Mouse (Mus musculus) heart, adult 2 months (tissue): ENCODE results near the gene Adamts12. TPM values are rescaled to one million over a fixed set of nuclear protein-coding genes. Genes with fewer than 3 reads are reported as not detected.

Experiments used
- DNase-seq, 2 experiments: peaks; one replicate each; pipeline ENCODE4 v3.0.0; 2021
- H3K27ac ChIP-seq: fragments of 200-600 bp; 2 replicates; pipeline ENCODE4 v1.8.1; 2022
- H3K27me3 ChIP-seq: fragments of 200-500 bp; 2 replicates; pipeline ENCODE4 v1.6.1; 2012; ENCODE audit warnings: mild to moderate bottlenecking, low read length, inconsistent platforms, mixed read lengths; ENCODE audit not compliant: control insufficient read depth, insufficient read depth
- H3K36me3 ChIP-seq: fragments of 200-500 bp; 2 replicates; pipeline ENCODE4 v1.6.1; 2012; ENCODE audit warnings: low read length, inconsistent platforms; ENCODE audit not compliant: control insufficient read depth, insufficient read depth
- H3K4me1 ChIP-seq: fragments of 200-500 bp; 2 replicates; pipeline ENCODE4 v1.6.1; 2011; ENCODE audit warnings: low read length; ENCODE audit not compliant: control insufficient read depth, insufficient read depth
- H3K4me3 ChIP-seq: fragments of 200-600 bp; 2 replicates; pipeline ENCODE4 v1.8.1; 2022
- H3K79me2 ChIP-seq: fragments of 200-500 bp; replicated peaks from 2 replicates; pipeline ENCODE4 v1.6.1; 2012; ENCODE audit warnings: mild to moderate bottlenecking, inconsistent platforms, low read length, moderate library complexity, mixed read lengths; ENCODE audit not compliant: control insufficient read depth, insufficient read depth
- H3K9ac ChIP-seq: fragments of 200-500 bp; 2 replicates; pipeline ENCODE4 v1.6.1; 2012; ENCODE audit warnings: low read depth, mild to moderate bottlenecking, control low read depth, inconsistent platforms, low read length, mixed read lengths
- CTCF ChIP-seq: fragments of 200-600 bp; IDR thresholded peaks from 2 replicates; pipeline ENCODE4 v1.8.1; 2022; ENCODE audit warnings: antibody characterized with exemption, mild to moderate bottlenecking, moderate library complexity
- EP300 ChIP-seq: fragments of 200-500 bp; IDR thresholded peaks from 2 replicates; pipeline ENCODE4 v1.6.1; 2011; ENCODE audit warnings: low read depth, low read length, control low read depth; ENCODE audit not compliant: insufficient read depth
- POLR2A ChIP-seq: fragments of 200-500 bp; IDR thresholded peaks from 2 replicates; pipeline ENCODE4 v1.6.1; 2011; ENCODE audit warnings: mild to moderate bottlenecking, low read depth, low read length, control low read depth; ENCODE audit not compliant: insufficient read depth
- WGBS: fragments of 180-500 bp; shearing (Covaris S2); methylation state at CpG from one replicate; pipeline ENCODE4 v1.1.7; 2018; 5-methylcytosine and 5-hydroxymethylcytosine counted together
- intact Hi-C: fragments of 180-260 bp; cut with DNase I; formaldehyde crosslinking; loops from one replicate; pipeline ENCODE4 v1.15.1; 2025
- polyA plus RNA-seq: library from polyadenylated mRNA; depleted of rRNA; stranded (reverse); fragments of >200 nt; gene quantifications from 2 replicates; pipeline ENCODE4 v1.2.3, GENCODE M21; 2012
- total RNA-seq, 2 experiments: library from RNA; stranded (reverse); gene quantifications; 2 replicates each; pipeline ENCODE4 v1.2.3; 2021

Adamts12 gene
- total and polyA plus RNA-seq, 3 experiments = 0.64 to 2.7 (median 1.3) TPM

DNA sequence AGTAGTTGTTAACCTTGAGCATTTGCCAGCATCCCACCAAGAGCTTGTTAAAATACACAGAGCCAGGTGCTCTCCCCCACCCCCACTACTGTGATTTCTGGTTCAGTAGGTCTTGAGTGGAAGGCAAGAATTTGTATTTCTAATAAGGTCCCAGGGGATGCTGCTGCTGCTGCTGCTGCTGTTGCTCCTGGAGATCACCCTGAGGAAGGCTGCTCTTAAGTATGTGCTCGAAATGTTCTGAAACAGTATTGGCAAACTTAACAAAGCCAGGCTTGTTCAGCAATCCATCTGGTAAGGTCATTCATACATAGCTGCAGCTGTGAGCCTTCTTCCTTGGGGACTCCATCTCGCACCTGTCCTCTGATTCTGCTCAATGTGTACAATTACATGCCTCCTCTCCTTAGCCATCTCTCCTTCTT is 115.2 kb downstream of the Adamts12 start:
- no peak overlapping the region for H3K27ac ChIP-seq
- no peak overlapping the region for H3K4me3 ChIP-seq
- no peaks in the 10 kb centered on the region for H3K36me3 ChIP-seq
- no peak for DNase-seq
- TF ChIP-seq CTCF = no peak
- no peak for TF ChIP-seq POLR2A
- TF ChIP-seq EP300 = no peak
- H3K27me3 ChIP-seq = no peaks in the 10 kb centered on the region
- WGBS = 40% methylated on average over 2 of the region's 2 CpGs
- no peaks in the 10 kb centered on the region for H3K79me2 ChIP-seq
- H3K9ac ChIP-seq = no peak overlapping the region
- intact Hi-C loops = no loop called here
- no peaks in the 10 kb centered on the region for H3K4me1 ChIP-seq

DNA sequence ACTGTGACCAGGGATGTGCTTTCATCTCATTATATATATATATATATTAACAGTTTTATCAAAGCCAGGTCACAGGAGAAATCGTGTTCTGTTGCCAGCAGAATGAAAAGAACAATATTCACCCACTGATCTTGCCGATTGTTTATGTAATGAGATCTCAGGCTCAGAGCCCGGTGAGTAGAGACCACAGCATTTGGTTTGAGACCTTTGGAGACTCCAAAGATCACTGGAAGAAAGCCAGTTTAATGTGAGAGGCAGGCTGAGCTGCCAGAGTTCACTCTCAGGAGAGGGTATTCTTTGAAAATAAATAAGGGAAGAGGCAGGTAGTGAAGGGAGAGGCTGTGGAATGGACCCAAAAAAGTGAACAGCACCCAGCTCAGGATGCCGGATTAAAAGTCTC is 122.1 kb downstream of the Adamts12 start:
- Histone ChIP-seq H3K9ac (no peak overlapping the region), H3K79me2 (no peaks in the 10 kb centered on the region), H3K36me3 (no peaks in the 10 kb centered on the region), H3K27ac (no peak overlapping the region), H3K4me3 (no peak overlapping the region), H3K4me1 (no peaks in the 10 kb centered on the region), H3K27me3 (no peaks in the 10 kb centered on the region)
- TF ChIP-seq CTCF (no peak), POLR2A (no peak), EP300 (no peak)
- DNase-seq = no peak
- WGBS = 65% methylated on average over 4 of the region's 4 CpGs
- intact Hi-C loops = no loop called here

DNA sequence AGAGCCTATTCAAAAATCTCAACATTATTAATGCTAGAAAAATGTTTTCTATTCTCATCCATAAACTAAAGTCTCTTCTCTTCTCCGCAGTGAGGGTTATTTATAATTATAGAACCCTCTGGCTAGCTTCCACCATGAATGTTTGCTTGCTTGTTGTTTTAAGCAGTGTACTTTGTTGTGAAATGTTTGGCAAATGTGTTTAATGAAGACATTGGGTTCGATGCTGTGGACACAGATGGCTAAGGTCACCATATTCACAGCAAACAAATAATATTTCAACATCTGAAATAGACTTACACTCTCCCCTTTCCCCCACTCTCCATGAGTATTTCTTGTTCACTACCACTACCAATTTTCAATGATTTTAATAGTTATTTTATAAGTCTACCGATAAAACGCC is 125.9 kb downstream of the Adamts12 start:
- WGBS = 79% methylated on average over 4 of the region's 4 CpGs
- intact Hi-C loops = no loop called here
- no peak for DNase-seq

DNA sequence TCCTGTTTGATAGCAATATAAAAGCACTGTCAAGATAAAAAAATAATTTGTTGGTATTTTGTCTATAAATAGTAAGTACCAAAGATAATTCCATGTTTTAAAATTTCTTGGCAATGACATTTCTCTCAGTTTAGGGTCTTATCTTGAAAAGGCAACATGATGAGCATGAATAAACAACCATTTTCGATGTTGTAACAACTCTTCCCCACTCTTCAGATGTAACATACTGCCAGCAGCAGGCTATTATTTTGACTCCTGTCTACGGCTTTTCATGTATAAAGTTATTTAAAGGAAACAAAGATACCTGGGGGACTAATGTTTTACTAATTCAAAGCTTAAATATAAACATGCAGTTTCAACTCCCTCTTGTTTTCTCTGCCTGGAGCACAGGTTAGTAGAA is 128.2 kb downstream of the Adamts12 start:
- Histone ChIP-seq H3K36me3 (no peaks in the 10 kb centered on the region), H3K27me3 (no peaks in the 10 kb centered on the region), H3K9ac (no peak overlapping the region), H3K79me2 (no peaks in the 10 kb centered on the region), H3K4me1 (no peaks in the 10 kb centered on the region), H3K27ac (no peak overlapping the region), H3K4me3 (no peak overlapping the region)
- no peak for TF ChIP-seq POLR2A
- no peak for TF ChIP-seq CTCF
- TF ChIP-seq EP300 = no peak
- intact Hi-C loops = no loop called here
- WGBS = 56% methylated on average over 2 of the region's 2 CpGs
- DNase-seq = no peak

More for the DNA sequence above, 125.9 kb downstream of the Adamts12 start:
- no peak for TF ChIP-seq EP300
- TF ChIP-seq POLR2A = no peak
- TF ChIP-seq CTCF = no peak
- H3K9ac ChIP-seq = no peak overlapping the region
- no peaks in the 10 kb centered on the region for H3K27me3 ChIP-seq
- H3K4me3 ChIP-seq = no peak overlapping the region
- H3K27ac ChIP-seq = no peak overlapping the region
- no peaks in the 10 kb centered on the region for H3K36me3 ChIP-seq
- no peaks in the 10 kb centered on the region for H3K79me2 ChIP-seq
- H3K4me1 ChIP-seq = no peaks in the 10 kb centered on the region

DNA sequence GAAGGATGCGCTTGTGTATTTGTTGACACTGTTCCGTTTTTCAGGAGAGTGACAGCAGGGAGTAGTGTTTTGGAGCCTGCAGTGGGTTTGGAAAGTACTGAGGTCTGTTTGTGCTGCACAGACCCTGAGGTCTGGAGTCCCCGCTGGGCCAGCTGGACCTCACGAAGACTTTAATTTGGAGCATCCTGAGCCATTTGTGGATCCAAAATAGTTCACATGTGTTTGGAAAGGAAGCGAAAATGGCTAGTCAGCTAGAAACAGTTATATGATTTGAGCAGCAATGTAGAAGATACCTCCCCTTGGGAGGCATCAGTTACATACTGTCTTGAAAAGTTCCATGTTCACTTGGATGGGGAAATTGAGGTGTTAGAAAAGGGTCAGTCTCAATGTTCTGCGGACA is 132.5 kb downstream of the Adamts12 start:
- H3K79me2 ChIP-seq = no peaks in the 10 kb centered on the region
- no peak for TF ChIP-seq POLR2A
- no peak for TF ChIP-seq EP300
- no peak for TF ChIP-seq CTCF
- intact Hi-C loops = no loop called here
- H3K4me1 ChIP-seq = no peaks in the 10 kb centered on the region
- no peak overlapping the region for H3K4me3 ChIP-seq
- DNase-seq = peak in 1 of 2 experiments; percentile 50
- H3K36me3 ChIP-seq = no peaks in the 10 kb centered on the region
- H3K27ac ChIP-seq = no peak overlapping the region
- 74% methylated on average over 6 of the region's 6 CpGs for WGBS
- no peak overlapping the region for H3K9ac ChIP-seq
- H3K27me3 ChIP-seq = no peaks in the 10 kb centered on the region

DNA sequence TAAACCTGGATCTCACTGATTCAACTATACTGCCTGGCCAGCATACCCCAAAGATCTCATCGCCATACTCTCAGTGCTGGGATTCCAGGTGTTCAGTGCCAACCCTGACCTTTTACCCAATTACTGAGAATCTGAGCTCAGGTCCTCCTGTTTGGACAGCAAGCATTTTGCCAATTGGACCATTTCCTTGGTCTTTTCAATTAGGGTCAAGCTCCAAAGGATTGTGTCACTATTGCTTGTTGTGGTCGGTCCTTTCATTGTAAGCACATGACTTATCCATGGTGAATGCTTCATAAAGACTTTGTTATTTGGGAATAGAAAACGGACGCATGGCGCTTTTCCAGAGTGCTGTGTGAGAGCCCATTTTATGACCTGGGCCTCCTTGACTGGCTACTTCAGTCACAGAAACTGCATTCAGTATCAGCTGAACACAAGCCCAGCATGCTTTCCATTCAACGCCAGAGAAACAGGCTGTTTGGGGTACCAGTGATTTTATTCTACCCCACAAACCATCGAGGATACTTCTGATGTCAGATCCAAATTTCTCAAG is 133.7 kb downstream of the Adamts12 start:
- Histone ChIP-seq H3K4me3 (no peak overlapping the region), H3K27ac (no peak overlapping the region), H3K9ac (no peak overlapping the region), H3K4me1 (no peaks in the 10 kb centered on the region; the same call in 1 of the 2 replicates), H3K36me3 (no peaks in the 10 kb centered on the region), H3K79me2 (no peaks in the 10 kb centered on the region), H3K27me3 (no peaks in the 10 kb centered on the region)
- DNase-seq = no peak
- no peak for TF ChIP-seq EP300
- TF ChIP-seq POLR2A = no peak
- TF ChIP-seq CTCF = no peak
- 83% methylated on average over 7 of the region's 7 CpGs for WGBS
- intact Hi-C loops = no loop called here
